In the genomic region with DNA sequence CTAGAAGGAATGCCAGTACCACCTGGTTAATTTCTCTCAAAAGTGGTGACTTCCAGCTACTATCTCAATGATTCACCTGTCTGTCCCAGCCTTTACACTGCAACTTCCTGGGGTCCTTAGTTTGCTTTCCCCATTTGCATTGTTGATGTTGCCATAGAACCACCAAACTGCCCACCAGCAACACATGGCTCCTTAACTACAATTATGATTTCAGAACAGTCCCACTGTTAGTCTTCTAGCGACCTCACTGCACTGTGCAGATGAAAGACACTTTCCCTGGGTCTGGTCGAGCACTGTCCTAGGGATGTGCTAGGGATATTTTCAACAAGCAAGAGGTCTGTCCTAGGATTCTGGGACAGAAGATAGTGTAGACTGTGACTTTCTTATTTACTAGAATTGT, we compare ENCODE assay signal across 7 mouse cellular contexts. TPM values are rescaled to one million over a fixed set of nuclear protein-coding genes. Genes with fewer than 3 reads are reported as not detected.
DNase-seq lines count a peak whose midpoint lies in the region; ATAC-seq and TF ChIP-seq lines count a peak whose summit lies in the region.

A gene (minus strand): TSS at position 101 of the 400 bp plus-strand sequence.

- H3K4me2 ChIP-seq in forebrain, embryonic 15.5 days (replicated peaks) = peak within 1 kb of the TSS; percentile 65
- H3K4me2 ChIP-seq in hindbrain, embryonic 13.5 days = peak within 1 kb of the TSS; percentile 96
- peak within 1 kb of the TSS; percentile 91 for H3K4me2 ChIP-seq in liver, embryonic 15.5 days

- H3K36me3 ChIP-seq in E14TG2a.4 (ENCODE audit: insufficient read depth, low read length) = peaks cover 40% of the 10 kb centered on the region
- H3K36me3 ChIP-seq in MEL (ENCODE audit: control insufficient read depth in 1 of 2, insufficient read depth in 2 of 2, low read length in 2 of 2) = peaks cover 3 to 11% of the 10 kb centered on the region in 2 experiments; a peak in 3 of 4 replicates
- H3K36me3 ChIP-seq in forebrain, embryonic 15.5 days = peaks cover 8% of the 10 kb centered on the region; the same call in 1 of the 2 replicates
- peaks cover 14% of the 10 kb centered on the region for H3K36me3 ChIP-seq in hindbrain, embryonic 13.5 days
- peaks cover 18% of the 10 kb centered on the region for H3K36me3 ChIP-seq in liver, embryonic 15.5 days (replicated peaks)

- H3K9me3 ChIP-seq in E14TG2a.4 (ENCODE audit: low read length) (no peaks in the 10 kb centered on the region), MEL (replicated peaks; ENCODE audit: insufficient read depth, low read length) (no peaks in the 10 kb centered on the region)
- no peaks in the 10 kb centered on the region for H3K9me3 ChIP-seq in forebrain, embryonic 15.5 days
- H3K9me3 ChIP-seq in hindbrain, embryonic 13.5 days = no peaks in the 10 kb centered on the region
- H3K9me3 ChIP-seq in liver, embryonic 15.5 days (replicated peaks) = no peaks in the 10 kb centered on the region

- H3K4me3 ChIP-seq in E14TG2a.4 (replicated peaks; ENCODE audit: low read length) (peak within 1 kb of the TSS; percentile 92), MEL (ENCODE audit: control insufficient read depth in 1 of 2, insufficient read depth in 1 of 2, low read depth in 2 of 2, low read length in 2 of 2) (peak within 1 kb of the TSS; percentile 67 to 88)
- peak within 1 kb of the TSS; percentile 78 for H3K4me3 ChIP-seq in forebrain, embryonic 15.5 days
- peak within 1 kb of the TSS; percentile 95 for H3K4me3 ChIP-seq in hindbrain, embryonic 13.5 days
- H3K4me3 ChIP-seq in liver, embryonic 15.5 days (replicated peaks) = peak within 1 kb of the TSS; percentile 91

- 87% methylated on average over 2 of the region's 2 CpGs for WGBS in forebrain, embryonic 15.5 days
- 82% methylated on average over 2 of the region's 2 CpGs for WGBS in hindbrain, embryonic 13.5 days
- 67% methylated on average over 2 of the region's 2 CpGs for WGBS in liver, embryonic 15.5 days (ENCODE audit: insufficient replicate concordance)

- no peaks in the 10 kb centered on the region for H3K27me3 ChIP-seq in E14TG2a.4 (ENCODE audit: insufficient read depth, low read length)
- no peaks in the 10 kb centered on the region for H3K27me3 ChIP-seq in MEL (ENCODE audit: control insufficient read depth in 1 of 2, insufficient read depth in 2 of 2, low read length in 2 of 2)
- H3K27me3 ChIP-seq in forebrain, embryonic 15.5 days = no peaks in the 10 kb centered on the region
- H3K27me3 ChIP-seq in hindbrain, embryonic 13.5 days = no peaks in the 10 kb centered on the region
- H3K27me3 ChIP-seq in liver, embryonic 15.5 days = no peaks in the 10 kb centered on the region

- no peak for TF ChIP-seq RAD21 in MEL (IDR thresholded peaks at IDR 0.05; ENCODE audit: low read depth, low read length)

- H3K9ac ChIP-seq in MEL (ENCODE audit: control insufficient read depth, low read depth, low read length, poor library complexity, severe bottlenecking) = peak within 1 kb of the TSS; percentile 95
- H3K9ac ChIP-seq in forebrain, embryonic 15.5 days (replicated peaks) = peak within 1 kb of the TSS; percentile 57
- H3K9ac ChIP-seq in hindbrain, embryonic 13.5 days = peak within 1 kb of the TSS; percentile 77
- H3K9ac ChIP-seq in liver, embryonic 15.5 days = peak within 1 kb of the TSS; percentile 96

- DNase-seq in MEL (ENCODE audit: low read depth, low spot score) = no peak
- no peak for DNase-seq in right cerebral cortex, postnatal 25 days
- no peak for DNase-seq in spleen, adult 12 weeks (ENCODE audit: low spot score)

- no peak for TF ChIP-seq POLR2A in MEL (IDR thresholded peaks at IDR 0.05; ENCODE audit: control insufficient read depth in 1 of 2, insufficient read depth in 1 of 2, low read depth in 1 of 2, low read length in 2 of 2, poor library complexity in 1 of 2)

- TF ChIP-seq CTCF in E14TG2a.4 (conservative IDR thresholded peaks at IDR 0.05; ENCODE audit: low read length) (no peak), MEL (IDR thresholded peaks at IDR 0.05 in 2 of 3, conservative IDR thresholded peaks at IDR 0.05 in 1 of 3; ENCODE audit: control insufficient read depth in 1 of 3, insufficient read depth in 1 of 3, low read depth in 2 of 3, low read length in 3 of 3, poor library complexity in 1 of 3, severe bottlenecking in 1 of 3) (no peak)

- TF ChIP-seq EP300 in MEL (IDR thresholded peaks at IDR 0.05; ENCODE audit: low read depth in 1 of 2, low read length in 2 of 2) = no peak

- peak within 1 kb of the TSS; percentile 91 for H3K27ac ChIP-seq in MEL (ENCODE audit: control insufficient read depth, low read depth, low read length)
- peak within 1 kb of the TSS; percentile 86 for H3K27ac ChIP-seq in forebrain, embryonic 15.5 days (replicated peaks)
- H3K27ac ChIP-seq in hindbrain, embryonic 13.5 days = peak within 1 kb of the TSS; percentile 94
- H3K27ac ChIP-seq in liver, embryonic 15.5 days (replicated peaks) = peak within 1 kb of the TSS; percentile 93

- no peak for ATAC-seq in forebrain, embryonic 15.5 days (replicated peaks)
- no peak for ATAC-seq in hindbrain, embryonic 13.5 days (ENCODE audit: low FRiP score)
- ATAC-seq in liver, embryonic 15.5 days (ENCODE audit: insufficient read depth) = no peak

- H3K79me2 ChIP-seq in MEL (ENCODE audit: control insufficient read depth, insufficient read depth, low read length, poor library complexity) = peaks cover 33% of the 10 kb centered on the region

- H3K4me1 ChIP-seq in E14TG2a.4 (replicated peaks; ENCODE audit: low read depth, low read length) (peaks cover 60% of the 10 kb centered on the region), MEL (ENCODE audit: control insufficient read depth in 1 of 2, insufficient read depth in 2 of 2, low read length in 2 of 2) (peaks cover 6 to 13% of the 10 kb centered on the region in 2 experiments; a peak in 3 of 4 replicates)
- H3K4me1 ChIP-seq in forebrain, embryonic 15.5 days = peaks cover 37% of the 10 kb centered on the region
- peaks cover 36% of the 10 kb centered on the region for H3K4me1 ChIP-seq in hindbrain, embryonic 13.5 days (replicated peaks)
- peaks cover 40% of the 10 kb centered on the region for H3K4me1 ChIP-seq in liver, embryonic 15.5 days (replicated peaks)

TF ChIP-seq in MEL, 35 proteins besides CTCF, POLR2A, EP300 and RAD21:
- TF ChIP-seq KAT2A (conservative IDR thresholded peaks at IDR 0.05; ENCODE audit: low read depth, low read length) (no peak), ZMIZ1 (IDR thresholded peaks at IDR 0.05; ENCODE audit: low read depth, low read length) (no peak), NRF1 (IDR thresholded peaks at IDR 0.05; ENCODE audit: insufficient read depth, low read depth, low read length, poor library complexity, severe bottlenecking) (no peak), USF2 (IDR thresholded peaks at IDR 0.05; ENCODE audit: borderline replicate concordance in 1 of 2, insufficient read depth in 1 of 2, low read depth in 1 of 2, low read length in 2 of 2) (no peak), JUND (IDR thresholded peaks at IDR 0.05; ENCODE audit: low read depth, low read length) (no peak), GABPA (IDR thresholded peaks at IDR 0.05; ENCODE audit: low read depth, low read length) (no peak), CHD2 (IDR thresholded peaks at IDR 0.05; ENCODE audit: low read length) (no peak), MXI1 (IDR thresholded peaks at IDR 0.05; ENCODE audit: low read depth, low read length) (no peak), TAL1 (IDR thresholded peaks at IDR 0.05; ENCODE audit: low read length) (no peak), ZC3H11A (IDR thresholded peaks at IDR 0.05; ENCODE audit: low read depth, low read length) (no peak), MYC (IDR thresholded peaks at IDR 0.05; ENCODE audit: low read depth, low read length) (no peak), UBTF (IDR thresholded peaks at IDR 0.05; ENCODE audit: borderline replicate concordance, insufficient read depth, low read depth, low read length) (no peak), ZKSCAN1 (IDR thresholded peaks at IDR 0.05; ENCODE audit: low read depth, low read length) (no peak), MEF2A (IDR thresholded peaks at IDR 0.05; ENCODE audit: extremely low read depth, insufficient replicate concordance, low read depth, low read length, poor library complexity, severe bottlenecking) (no peak)

RNA-seq across cellular contexts. Expression of the gene that starts here (rescaled TPM):
- total RNA-seq in MEL (2012; rRNA removed) = 174 and 176 TPM in 2 replicates
- polyA plus RNA-seq in MEL (2012; ENCODE audit: insufficient read depth in 1 of 2, insufficient read length in 2 of 2, low read depth in 1 of 2, low replicate concordance in 2 of 2, missing spikeins in 1 of 2) = 100 to 1,000 TPM in 1 of 2 experiments, not detected in 1; 144 TPM
- polyA plus RNA-seq in forebrain, embryonic 15.5 days (2015; fragmentation: Nextera tagmentation; extraction: Ambion mirVana) = 162 and 176 TPM in 2 replicates
- 149 and 151 TPM in 2 replicates for polyA plus RNA-seq in hindbrain, embryonic 13.5 days (2015; fragmentation: Nextera tagmentation; extraction: Ambion mirVana)
- polyA plus RNA-seq in liver, embryonic 15.5 days (2015; fragmentation: Nextera tagmentation; extraction: Ambion mirVana) = 81.2 and 84.4 TPM in 2 replicates
